Mouse (Mus musculus): ENCODE data around the gene Pax6.

The Pax6 gene

GRCm38 (mm10) chr2:105668271-105669270, at the start of gene Pax6:
Gene Pax6 (plus strand): TSS chr2:105668900.
- DNase-seq (ENCODE audit: low read depth, low spot score), result peak; percentile 78

GRCm38 (mm10) chr2:105648933-105649332, 19.8 kb upstream of the Pax6 start:
- no peak for DNase-seq (ENCODE audit: low read depth, low spot score)

- DNase-seq (ENCODE audit: low read depth, low spot score), result no peak
Observed at GRCm38 (mm10) chr2:105656456-105656855, 12.2 kb upstream of the Pax6 start.

GRCm38 (mm10) chr2:105659350-105659749, 9.3 kb upstream of the Pax6 start:
- DNase-seq (ENCODE audit: low read depth, low spot score), result no peak

- no peak for DNase-seq (ENCODE audit: low read depth, low spot score)
Observed at GRCm38 (mm10) chr2:105659926-105660873, 8.5 kb upstream of the Pax6 start.

- no peak for DNase-seq (ENCODE audit: low read depth, low spot score)
Observed at GRCm38 (mm10) chr2:105660874-105661622, 7.7 kb upstream of the Pax6 start.

- no peak for DNase-seq (ENCODE audit: low read depth, low spot score)
Observed at GRCm38 (mm10) chr2:105661623-105662066, 7.1 kb upstream of the Pax6 start.

GRCm38 (mm10) chr2:105662121-105662520, 6.6 kb upstream of the Pax6 start:
- no peak for DNase-seq (ENCODE audit: low read depth, low spot score)

- DNase-seq (ENCODE audit: low read depth, low spot score), result no peak
Observed at GRCm38 (mm10) chr2:105662606-105663005, 6.1 kb upstream of the Pax6 start.

- no peak for DNase-seq (ENCODE audit: low read depth, low spot score)
Observed at GRCm38 (mm10) chr2:105663101-105663511, 5.6 kb upstream of the Pax6 start.

GRCm38 (mm10) chr2:105664996-105665395, 3.7 kb upstream of the Pax6 start:
- no peak for DNase-seq (ENCODE audit: low read depth, low spot score)

- no peak for DNase-seq (ENCODE audit: low read depth, low spot score)
Observed at GRCm38 (mm10) chr2:105665491-105666250, 3.0 kb upstream of the Pax6 start.

GRCm38 (mm10) chr2:105666331-105666730, 2.4 kb upstream of the Pax6 start:
- no peak for DNase-seq (ENCODE audit: low read depth, low spot score)

GRCm38 (mm10) chr2:105666763-105667625, 1.7 kb upstream of the Pax6 start:
- DNase-seq (ENCODE audit: low read depth, low spot score), result no peak

- peak; percentile 12 for DNase-seq (ENCODE audit: low read depth, low spot score)
Observed at GRCm38 (mm10) chr2:105667626-105667950, 1.1 kb upstream of the Pax6 start.

GRCm38 (mm10) chr2:105669371-105669861, 716 bp downstream of the Pax6 start:
- DNase-seq (ENCODE audit: low read depth, low spot score), result peak; percentile 29

GRCm38 (mm10) chr2:105669881-105670730, 1.4 kb downstream of the Pax6 start:
- DNase-seq (ENCODE audit: low read depth, low spot score), result peak; percentile 29

- no peak for DNase-seq (ENCODE audit: low read depth, low spot score)
Observed at GRCm38 (mm10) chr2:105670731-105671095, 2.0 kb downstream of the Pax6 start.
